Mouse (Mus musculus) thymus, postnatal 0 days (tissue): ENCODE measurements around the gene Itpr1. TPM values are rescaled to one million over a fixed set of nuclear protein-coding genes. Genes with fewer than 3 reads are reported as not detected.
A peak's percentile ranks its signal among the peaks of the same experiment; 100 is the strongest.

Experiments
- DNase-seq: peaks from one replicate; pipeline ENCODE4 v3.0.0-alpha.2; 2015; ENCODE audit warnings: low spot score
- polyA plus RNA-seq: library from polyadenylated mRNA; unstranded; fragments of >200 nt; fragmentation: Nextera tagmentation; extraction: Ambion mirVana; gene quantifications from 2 replicates; pipeline ENCODE4 v1.2.1, GENCODE M21; 2015

The Itpr1 gene
- polyA plus RNA-seq, 1 experiment from 2014 or later: 18.0 TPM

DNA sequence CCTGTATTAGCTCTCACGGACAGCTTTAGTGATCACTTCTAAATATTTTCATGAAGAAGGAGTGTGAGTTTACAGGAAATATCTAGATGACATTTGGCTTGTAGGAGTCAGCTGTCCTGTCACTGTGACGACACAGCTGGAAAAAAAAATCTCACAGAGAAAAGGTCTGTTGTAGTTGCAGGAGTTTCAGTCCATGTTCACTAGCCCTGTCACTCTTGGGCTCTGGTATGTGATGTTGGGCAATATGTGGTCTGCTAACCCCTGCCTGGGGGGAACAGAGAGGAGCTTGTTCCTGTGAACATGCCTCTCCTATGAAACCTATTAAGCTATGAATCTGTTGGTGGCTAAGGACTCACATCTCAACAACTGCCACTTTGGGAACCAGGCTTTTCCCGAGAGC lies 166.1 kb downstream of the Itpr1 start:
- DNase-seq: no peak

DNA sequence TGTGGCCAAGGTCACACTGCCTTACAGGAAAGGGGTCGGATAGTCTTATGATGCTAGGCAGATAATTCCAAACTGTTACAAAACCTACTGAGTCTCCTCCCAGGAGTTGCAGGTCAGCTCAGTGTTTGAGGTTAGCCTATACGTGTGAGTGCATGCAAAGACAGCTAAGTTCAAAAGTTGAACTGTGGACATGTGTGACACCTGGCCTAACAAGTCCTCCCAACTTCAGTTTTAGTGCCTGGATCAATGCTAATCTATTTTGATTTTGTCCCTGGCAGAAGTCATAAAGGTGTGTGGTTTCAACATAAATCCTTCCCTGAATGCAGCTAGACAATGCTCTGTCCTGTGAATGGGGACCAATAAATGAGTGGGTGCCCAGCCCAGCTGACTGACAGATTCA lies 167.3 kb downstream of the Itpr1 start:
- no peak for DNase-seq

DNA sequence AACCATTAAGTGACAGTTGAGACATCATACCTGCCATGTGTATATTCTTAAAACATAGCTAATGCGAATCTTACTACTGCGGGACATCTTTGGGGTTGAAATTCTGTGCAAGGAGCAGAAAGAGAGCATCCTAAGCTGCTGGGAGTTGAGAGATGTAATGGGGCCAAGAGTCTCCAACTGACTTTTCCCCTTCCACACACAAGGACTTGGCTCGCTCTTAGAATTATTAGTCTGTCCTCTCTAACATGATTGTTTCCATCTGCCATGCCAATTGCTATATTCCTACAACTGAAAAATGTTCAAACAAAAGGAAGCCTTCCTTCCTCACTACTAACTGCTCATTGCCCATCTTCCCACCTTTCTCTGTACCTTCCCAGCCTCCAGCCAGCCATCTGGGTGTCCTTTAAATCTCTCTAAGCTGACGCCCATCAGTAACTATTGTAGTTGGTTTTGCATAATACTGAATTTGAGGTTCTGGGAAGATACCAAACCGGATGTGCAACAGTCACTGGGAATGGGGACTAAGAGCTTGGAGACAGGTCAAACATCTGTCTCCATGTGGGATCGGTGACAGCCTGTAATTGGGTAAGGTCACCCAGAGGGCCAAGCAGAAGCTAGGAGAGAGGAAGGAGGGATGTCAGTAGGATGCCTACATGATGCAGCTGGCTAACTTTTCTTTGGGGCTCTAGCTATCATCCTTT lies 177.9 kb downstream of the Itpr1 start:
- no peak for DNase-seq

DNA sequence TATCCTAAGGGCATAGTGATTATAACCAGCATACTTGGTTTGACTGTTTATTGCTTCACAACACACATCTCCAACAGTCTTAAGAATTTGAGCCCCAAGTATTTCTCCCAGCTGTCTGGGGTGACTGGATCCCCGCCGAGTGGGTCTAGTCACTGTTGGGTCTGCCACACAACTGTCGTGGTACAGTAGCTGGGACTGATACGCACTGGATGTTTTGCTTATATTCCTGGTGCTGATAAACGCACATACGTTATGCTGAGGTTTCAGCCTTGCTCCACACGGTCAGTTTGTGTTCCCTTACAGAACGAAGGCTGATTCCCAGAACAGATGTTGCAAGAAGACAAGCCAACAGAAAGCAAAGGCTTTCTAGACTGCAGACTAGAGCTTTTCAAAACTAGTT lies 180.2 kb downstream of the Itpr1 start:
- DNase-seq: no peak

DNA sequence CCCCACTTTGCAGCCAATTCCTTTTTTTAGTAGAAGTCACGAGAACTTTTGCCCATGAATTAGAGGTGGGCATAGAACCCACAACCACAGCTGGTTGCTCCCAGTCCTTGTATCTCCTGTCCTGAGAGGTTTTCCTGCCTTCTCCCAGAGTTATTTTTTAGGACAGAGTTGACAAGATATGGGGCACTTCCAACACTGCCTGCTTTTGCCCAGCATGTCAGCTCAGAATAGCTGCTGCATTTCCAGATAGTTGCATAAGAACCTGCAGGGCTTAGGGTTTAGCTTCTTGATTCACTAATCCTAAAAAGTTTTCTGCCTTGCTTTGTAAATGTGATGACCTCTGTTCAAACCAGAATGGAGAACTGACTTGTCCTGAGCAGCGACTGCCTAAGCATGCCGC lies 185.1 kb downstream of the Itpr1 start:
- DNase-seq: no peak

DNA sequence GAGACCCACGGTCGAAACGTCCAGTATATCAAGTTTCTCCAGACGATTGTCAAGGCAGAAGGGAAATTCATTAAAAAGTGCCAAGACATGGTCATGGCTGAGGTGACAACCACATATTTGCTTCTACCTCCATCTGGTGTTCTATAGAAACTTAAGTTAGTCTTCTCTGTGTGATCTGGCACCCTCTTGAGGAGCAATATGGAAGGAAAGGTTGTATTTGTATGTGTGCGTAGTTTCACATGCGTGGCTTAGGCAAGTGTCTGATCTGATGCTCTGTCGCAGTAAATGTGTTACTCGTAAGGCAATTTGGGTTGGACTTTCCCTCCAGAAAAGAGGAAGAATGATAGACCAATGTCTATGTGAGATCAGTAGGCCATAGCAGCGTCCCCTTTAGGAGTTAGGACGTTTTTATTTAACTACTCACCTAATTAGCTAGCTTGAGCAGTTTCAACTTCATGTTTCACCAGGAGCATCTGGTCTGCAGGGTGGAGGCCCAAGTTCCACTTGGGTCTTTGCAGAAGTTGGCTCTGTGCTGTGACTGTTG lies 188.6 kb downstream of the Itpr1 start:
- DNase-seq: no peak

DNA sequence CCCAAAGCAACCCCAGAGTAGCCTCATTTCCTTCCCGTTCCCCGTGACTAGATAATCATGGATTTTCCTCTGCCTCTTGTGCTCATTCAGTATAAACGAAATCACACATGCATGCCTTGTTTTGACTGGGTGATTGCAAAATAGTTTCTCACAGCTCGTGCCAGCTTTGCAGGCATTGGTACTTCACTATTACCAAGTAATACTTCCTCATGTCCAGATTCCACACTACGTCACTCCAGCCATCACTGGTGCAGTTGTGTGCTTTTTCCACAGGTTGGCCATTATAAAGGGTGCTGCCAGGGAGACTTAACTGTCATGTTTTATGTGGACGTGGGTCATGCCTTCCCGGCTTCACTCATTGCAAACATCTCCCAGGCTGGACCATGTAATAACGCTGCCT lies 191.8 kb downstream of the Itpr1 start:
- no peak for DNase-seq

DNA sequence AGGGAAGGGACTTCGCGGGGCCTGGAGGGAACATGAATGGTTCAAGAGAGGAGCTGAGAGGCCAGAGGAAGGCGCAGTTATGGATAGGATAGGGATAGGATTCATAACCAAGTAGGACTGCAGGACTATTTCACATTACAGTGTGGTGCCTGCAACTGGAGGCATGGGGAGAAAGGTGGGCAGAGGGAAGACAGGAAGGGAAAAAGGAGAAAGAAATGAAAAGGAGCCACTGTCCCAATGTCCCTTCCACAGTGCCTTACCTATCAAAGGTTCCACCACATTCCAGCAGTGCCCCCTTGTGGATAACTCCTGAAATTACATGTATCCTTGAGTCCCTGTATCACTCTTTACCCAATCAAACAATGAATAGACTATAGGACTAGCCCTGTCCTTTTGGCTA lies 195.2 kb downstream of the Itpr1 start:
- peak; percentile 69 for DNase-seq

DNA sequence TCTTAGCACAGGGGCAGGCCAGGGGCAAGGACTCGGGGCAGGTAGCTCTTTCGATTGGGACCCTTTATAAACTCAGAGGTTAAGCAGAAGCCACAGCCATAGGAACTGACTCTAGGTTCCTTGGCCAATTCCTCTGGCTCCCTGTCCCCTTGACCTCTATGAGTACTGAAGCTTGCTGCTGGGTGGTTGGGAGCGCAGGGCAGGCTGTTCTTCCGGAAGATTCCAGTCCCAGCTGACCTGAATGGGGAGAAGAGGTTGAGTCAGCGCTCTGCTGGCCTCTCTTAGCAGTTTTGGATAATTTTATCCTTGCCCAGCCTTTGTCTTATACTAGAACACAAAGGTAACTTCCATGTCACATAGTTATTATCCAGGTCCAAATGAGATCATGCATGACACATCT lies 195.8 kb downstream of the Itpr1 start:
- DNase-seq: no peak

DNA sequence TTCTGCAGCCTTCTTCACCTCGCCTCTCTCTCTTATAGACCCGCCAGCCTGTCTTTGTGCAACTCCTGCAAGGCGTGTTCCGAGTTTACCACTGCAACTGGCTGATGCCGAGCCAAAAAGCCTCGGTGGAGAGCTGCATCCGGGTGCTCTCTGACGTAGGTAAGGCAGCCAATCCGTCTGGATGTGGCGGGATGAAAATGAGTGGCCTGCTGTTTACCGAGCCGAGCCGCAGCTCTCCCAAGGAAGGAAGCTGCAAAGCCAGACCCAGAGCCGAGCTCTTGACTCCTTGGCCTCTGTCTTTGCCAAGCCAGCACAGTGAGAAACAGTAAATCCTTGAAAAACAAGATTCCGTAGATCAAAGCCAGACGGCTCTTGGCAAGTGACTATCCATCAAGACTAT lies 197.9 kb downstream of the Itpr1 start:
- DNase-seq: no peak

DNA sequence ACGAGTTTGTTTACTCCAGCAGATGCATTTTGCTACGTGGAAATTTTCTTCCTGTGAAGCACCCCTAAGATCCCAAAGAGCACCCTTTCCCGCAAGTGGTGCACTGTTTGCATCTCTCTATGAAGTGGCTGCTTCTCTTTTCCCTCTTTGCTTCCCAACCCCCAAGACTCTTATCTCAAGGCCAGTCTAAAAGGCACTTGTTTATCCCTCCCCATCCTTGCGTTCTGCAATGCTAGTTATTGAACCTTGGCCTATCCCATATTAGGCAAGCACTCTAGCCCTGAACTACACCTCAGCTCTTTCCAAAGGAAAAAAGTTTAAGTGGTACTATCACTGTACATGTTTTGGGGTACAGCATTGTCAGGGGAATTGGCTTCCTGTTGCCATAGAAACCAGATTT lies 198.3 kb downstream of the Itpr1 start:
- no peak for DNase-seq

DNA sequence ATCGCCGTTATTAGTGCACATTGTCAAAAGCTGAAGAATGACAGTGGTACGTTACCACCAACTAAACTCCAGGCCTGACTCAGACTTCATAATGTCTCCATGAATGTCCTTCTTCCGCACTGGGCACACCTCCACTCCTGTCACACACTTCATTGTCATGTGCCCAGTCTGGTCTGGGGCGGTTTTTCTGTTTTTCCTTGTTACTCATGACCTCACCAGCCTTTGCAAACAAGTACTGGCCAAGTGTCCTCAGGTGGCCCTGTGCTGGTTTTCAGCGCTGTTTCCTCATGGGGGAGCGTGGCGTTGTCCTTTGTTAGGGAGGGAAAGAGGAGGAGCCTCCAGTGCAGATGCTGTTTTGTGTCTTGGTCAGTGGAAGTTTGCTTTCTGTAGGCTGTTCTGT lies 200.1 kb downstream of the Itpr1 start:
- DNase-seq: no peak

DNA sequence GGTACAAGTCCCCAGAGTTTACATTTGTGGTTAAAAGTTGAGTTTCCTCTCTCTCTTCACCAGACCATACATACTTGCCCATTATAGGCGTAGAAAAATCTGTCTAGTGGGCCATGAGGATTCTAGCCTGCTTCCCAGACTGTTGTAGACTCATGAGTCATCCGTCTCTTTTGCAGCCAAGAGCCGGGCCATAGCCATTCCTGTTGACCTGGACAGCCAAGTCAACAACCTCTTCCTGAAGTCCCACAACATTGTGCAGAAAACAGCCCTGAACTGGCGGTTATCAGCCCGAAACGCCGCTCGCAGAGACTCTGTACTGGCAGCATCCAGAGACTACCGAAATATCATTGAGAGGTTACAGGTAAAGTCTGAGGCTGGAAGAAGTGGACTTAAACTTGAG lies 200.7 kb downstream of the Itpr1 start:
- DNase-seq: no peak

DNA sequence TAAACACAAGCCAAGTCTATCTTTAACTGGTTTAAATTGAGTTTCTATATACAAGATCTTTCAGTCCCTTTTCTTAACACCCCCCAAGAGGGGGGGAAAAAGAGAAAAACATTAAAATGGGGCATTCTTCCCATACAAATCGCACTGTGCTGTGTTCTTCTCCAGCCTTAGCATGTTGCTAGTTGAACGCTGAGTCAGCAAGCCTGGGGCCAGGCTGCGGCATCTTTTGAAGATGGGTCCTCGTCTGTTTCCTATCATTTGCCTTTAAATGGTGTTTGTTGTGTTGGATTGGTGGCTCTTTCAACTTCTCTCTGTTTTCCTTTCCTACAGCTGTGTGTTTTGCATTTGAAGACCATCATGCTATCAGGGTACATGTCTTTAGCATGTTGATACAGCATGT lies 203.0 kb downstream of the Itpr1 start:
- DNase-seq: no peak

DNA sequence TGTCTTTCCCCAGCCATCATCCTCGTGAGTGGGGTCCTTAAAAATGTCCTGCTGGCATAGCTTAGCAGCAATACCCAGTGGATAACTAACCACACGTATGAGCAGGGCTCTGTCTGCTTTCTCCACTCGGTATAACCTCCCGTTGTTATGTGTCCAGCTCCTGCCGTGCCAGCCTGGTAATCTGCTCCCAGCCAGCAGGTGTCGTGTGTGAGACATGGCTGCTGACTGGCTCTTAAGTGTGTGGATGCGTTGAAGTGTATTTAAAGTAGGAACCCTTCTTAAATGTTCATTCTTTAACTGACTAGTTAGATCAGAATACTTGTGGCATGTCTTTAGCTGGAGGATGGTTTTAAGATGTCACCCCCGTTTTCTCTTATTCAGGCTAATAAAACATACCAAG lies 204.6 kb downstream of the Itpr1 start:
- DNase-seq: peak; percentile 38

DNA sequence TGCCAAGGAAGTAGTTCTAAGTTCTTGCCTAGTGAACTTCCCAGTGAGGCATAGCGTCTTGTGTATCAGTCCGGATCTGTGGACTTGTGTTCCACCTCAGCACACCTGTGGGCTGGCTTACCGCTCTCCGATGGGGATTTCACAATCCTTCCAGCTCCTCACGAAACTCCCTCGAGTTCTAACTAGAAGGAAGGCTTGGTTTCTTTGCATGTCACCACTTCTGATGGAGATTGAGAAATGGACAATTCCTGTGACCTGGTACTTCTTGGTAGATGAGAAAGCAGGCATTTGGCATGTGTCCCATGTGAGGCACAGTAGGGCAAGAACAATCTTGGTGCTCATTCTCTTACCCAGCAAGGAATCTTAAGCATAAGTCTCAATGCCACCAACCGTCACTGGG lies 205.3 kb downstream of the Itpr1 start:
- no peak for DNase-seq

DNA sequence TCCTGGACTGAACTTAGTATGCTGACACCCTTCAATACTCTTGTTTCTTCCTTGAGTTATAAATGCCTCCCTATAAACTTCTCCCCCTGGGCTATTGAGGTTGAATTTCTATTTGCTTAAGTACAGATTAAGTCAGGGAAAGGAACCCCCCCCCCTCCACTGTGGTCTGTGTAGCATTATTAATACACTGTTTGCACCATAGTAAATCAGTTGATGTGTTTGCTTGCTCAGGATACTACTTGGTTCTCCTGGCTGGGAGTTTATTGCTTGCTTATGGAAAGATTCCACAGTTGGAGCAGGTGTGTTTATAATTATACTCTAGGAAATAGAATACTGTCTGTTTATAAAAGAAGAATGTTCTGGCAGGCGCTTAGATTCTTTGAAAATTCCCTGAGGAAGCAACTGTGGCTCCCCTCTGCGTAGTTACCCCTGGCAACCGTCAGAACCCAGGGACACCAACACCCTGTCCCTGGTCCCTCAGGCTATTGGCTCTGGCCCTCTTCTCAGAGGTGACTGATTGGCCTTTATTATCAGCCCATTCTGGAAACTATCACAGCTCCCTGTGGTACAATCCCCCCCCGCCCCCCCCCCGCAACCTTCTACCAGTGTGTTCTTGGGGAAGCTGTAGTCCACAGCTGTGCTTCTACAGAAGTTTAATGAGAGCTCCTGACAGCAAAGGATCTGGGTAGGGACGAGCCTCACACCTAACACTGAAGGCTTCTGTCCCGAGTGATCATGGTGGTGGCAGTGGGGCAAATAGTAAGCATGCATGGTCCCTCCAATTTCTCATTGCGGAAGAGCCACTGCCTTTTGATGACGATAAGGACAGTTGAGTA lies 212.1 kb downstream of the Itpr1 start:
- no peak for DNase-seq

DNA sequence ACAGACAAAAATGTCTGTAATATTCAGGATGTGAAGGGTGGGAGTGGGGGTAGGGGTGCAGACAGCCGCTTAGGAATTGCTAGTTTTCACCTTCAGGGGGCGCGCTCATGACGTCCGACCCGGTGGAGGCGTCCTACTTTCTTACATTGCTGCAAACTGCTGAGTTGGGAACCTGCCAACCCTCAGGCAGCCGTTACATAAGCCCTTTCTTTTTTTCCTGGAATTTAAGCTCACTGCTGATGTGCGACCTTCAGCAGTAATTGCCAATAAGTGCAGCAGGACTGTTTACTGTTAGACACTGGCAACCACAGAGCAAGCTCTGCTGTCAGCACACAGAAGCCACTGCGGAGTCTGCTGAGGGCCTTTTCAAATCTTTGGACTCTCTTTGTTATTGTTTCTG lies 213.9 kb downstream of the Itpr1 start:
- peak; percentile 70 for DNase-seq

DNA sequence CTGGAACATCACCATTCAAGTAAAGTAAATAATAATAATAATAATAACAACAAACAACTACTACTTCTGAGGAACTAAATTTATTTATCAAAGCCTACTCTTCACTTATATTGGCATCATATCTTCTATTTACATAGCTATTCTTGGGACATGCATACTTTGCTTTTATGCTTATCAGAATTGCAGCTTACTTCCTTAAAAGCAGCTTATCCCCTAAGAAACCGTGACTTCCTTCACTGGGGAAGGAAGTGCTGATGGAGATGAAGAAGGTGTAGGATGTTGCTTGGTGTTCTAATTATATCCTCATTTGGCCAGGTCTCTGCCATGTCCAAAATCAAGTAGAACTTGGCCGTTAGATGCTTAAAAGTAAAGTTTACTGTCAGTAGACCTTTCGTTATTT lies 215.5 kb downstream of the Itpr1 start:
- no peak for DNase-seq

DNA sequence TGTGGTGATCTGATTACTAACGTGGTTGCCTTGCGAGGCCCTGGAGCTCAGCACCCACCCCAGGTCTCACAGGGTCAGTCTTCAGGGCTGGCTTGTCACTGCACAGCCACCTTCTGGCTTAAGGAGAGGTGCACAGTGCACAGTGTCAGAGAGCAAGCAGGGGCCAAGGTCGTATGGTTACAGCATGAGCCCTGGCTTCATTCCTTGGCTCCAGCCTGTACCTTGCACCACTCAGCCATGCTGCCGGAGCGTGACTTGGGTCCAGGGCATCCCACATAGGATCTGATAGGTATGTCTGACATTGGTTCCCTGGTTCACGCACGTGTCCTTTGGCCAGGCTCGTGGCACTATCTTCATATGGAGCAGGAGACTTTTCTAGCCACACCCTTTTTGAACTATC lies 217.1 kb downstream of the Itpr1 start:
- no peak for DNase-seq

DNA sequence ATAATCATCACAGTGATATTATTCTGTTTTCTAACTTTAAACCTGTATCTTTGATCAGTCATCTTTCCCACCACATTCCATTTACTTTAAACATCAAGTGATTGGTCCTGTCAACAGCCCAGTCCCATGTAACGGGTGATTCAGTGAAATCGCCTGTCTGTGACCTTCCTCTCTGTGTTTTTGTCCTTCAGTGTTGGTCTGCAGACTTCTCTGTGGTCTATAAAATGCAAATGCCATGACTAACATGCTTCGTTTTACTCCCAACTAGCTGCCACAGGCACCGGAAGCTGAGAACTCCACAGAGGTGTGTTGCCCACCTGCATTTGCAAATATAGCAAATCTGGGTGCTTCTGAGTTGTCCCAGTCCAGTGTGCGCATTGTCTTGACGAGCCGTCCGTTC lies 218.3 kb downstream of the Itpr1 start:
- no peak for DNase-seq

DNA sequence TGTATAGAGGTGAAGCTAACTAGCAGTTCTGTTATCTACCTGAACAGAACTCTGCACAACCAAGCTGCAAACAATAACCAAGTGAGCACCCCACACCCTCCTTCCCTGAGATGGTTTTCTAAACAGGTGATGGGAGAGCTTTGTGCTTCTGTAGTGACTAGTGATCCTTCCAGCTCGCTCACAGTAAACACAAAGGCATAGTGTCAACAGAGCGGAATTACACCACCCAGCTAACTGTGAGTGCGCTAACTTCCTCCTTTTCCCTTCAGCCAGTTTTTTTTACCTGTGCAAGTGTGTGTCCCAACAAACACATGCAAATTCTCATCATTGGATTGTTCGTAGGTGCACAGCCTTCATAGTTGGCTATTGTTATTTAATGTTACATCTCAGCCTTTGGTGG lies 219.9 kb downstream of the Itpr1 start:
- no peak for DNase-seq

DNA sequence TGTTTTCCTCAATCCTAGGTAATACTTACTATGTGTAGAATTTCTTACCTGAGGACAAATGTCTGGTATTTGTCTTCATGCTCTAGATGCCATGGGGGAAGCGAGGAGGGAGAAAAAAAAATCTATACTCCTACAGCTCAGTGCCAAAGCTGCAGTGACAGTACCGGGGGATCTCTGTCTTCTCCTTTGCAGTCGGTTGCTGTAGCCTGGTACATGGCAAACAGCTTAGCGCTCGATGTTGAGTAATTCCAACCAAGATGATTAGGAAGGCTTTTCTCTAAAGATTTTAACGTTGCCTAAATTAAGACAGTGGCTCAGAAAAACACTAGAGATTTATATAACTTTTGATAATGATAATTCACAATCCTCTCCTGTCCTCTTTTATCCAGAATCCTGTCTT lies 221.9 kb downstream of the Itpr1 start:
- no peak for DNase-seq
